Mouse (Mus musculus) erythroblast, embryonic 14.5 days (primary cell): Measurements from ENCODE around the gene Acyp2. TPM values are rescaled to one million over a fixed set of nuclear protein-coding genes. Genes with fewer than 3 reads are reported as not detected.

ENCODE experiments used
- H3K27me3 ChIP-seq: 2 replicates; pipeline ENCODE4 v1.6.1; 2012; ENCODE audit warnings: inconsistent platforms; ENCODE audit not compliant: control insufficient read depth
- H3K36me3 ChIP-seq: 2 replicates; pipeline ENCODE4 v1.6.1; 2012; ENCODE audit warnings: mild to moderate bottlenecking, inconsistent platforms; ENCODE audit not compliant: control insufficient read depth
- H3K4me1 ChIP-seq: 2 replicates; pipeline ENCODE4 v1.6.1; 2012; ENCODE audit warnings: inconsistent platforms; ENCODE audit not compliant: control insufficient read depth
- H3K4me3 ChIP-seq: replicated peaks from 2 replicates; pipeline ENCODE3; 2012; ENCODE audit warnings: moderate library complexity, mild to moderate bottlenecking, inconsistent platforms
- H3K9me3 ChIP-seq: 2 replicates; pipeline ENCODE4 v1.6.1; 2012; ENCODE audit warnings: low read length, inconsistent platforms, mixed read lengths; ENCODE audit not compliant: control insufficient read depth
- GATA1 ChIP-seq: IDR thresholded peaks from 2 replicates; pipeline ENCODE4 v1.6.1; 2012; ENCODE audit warnings: low read length, inconsistent platforms, mixed read lengths
- TAL1 ChIP-seq: IDR thresholded peaks from 3 replicates; pipeline ENCODE4 v1.6.1; 2012; ENCODE audit warnings: low read length, inconsistent platforms, mixed read lengths
- polyA plus RNA-seq: library from polyadenylated mRNA; stranded (reverse); fragments of >175 nt; gene quantifications from 2 replicates; pipeline ENCODE4 v1.2.3, GENCODE M21; 2012

The Acyp2 gene
- polyA plus RNA-seq, 1 experiment: 0.39 TPM

GRCm38 (mm10) chr11:30609247-30609646 lies 40.1 kb downstream of the Acyp2 start:
- Histone ChIP-seq H3K27me3 (no peaks in the 10 kb centered on the region), H3K4me3 (no peak overlapping the region), H3K4me1 (peaks cover 40% of the 10 kb centered on the region), H3K36me3 (no peaks in the 10 kb centered on the region), H3K9me3 (no peaks in the 10 kb centered on the region)
- no peak for TF ChIP-seq TAL1
- TF ChIP-seq GATA1: no peak

GRCm38 (mm10) chr11:30607587-30608518 lies 41.5 kb downstream of the Acyp2 start:
- no peaks in the 10 kb centered on the region for H3K9me3 ChIP-seq
- peaks cover 28% of the 10 kb centered on the region for H3K4me1 ChIP-seq
- H3K36me3 ChIP-seq: no peaks in the 10 kb centered on the region
- TF ChIP-seq GATA1 (no peak), TAL1 (no peak)
- no peaks in the 10 kb centered on the region for H3K27me3 ChIP-seq
- no peak overlapping the region for H3K4me3 ChIP-seq

GRCm38 (mm10) chr11:30597259-30597658 lies 52.1 kb downstream of the Acyp2 start:
- no peaks in the 10 kb centered on the region for H3K36me3 ChIP-seq
- no peak for TF ChIP-seq TAL1
- TF ChIP-seq GATA1: no peak

GRCm38 (mm10) chr11:30580008-30580407 lies 69.4 kb downstream of the Acyp2 start:
- no peak for TF ChIP-seq TAL1
- TF ChIP-seq GATA1: no peak
- Histone ChIP-seq H3K9me3 (peaks cover 8% of the 10 kb centered on the region), H3K4me3 (no peak overlapping the region), H3K36me3 (no peaks in the 10 kb centered on the region), H3K4me1 (no peaks in the 10 kb centered on the region), H3K27me3 (no peaks in the 10 kb centered on the region)

More at GRCm38 (mm10) chr11:30597259-30597658, 52.1 kb downstream of the Acyp2 start:
- H3K27me3 ChIP-seq: no peaks in the 10 kb centered on the region
- no peaks in the 10 kb centered on the region for H3K9me3 ChIP-seq
- no peak overlapping the region for H3K4me3 ChIP-seq
- no peaks in the 10 kb centered on the region for H3K4me1 ChIP-seq

GRCm38 (mm10) chr11:30578931-30579330 lies 70.5 kb downstream of the Acyp2 start:
- Histone ChIP-seq H3K9me3 (peaks cover 8% of the 10 kb centered on the region), H3K4me1 (no peaks in the 10 kb centered on the region), H3K4me3 (no peak overlapping the region), H3K36me3 (no peaks in the 10 kb centered on the region), H3K27me3 (no peaks in the 10 kb centered on the region)
- TF ChIP-seq TAL1: no peak
- no peak for TF ChIP-seq GATA1

DNA sequence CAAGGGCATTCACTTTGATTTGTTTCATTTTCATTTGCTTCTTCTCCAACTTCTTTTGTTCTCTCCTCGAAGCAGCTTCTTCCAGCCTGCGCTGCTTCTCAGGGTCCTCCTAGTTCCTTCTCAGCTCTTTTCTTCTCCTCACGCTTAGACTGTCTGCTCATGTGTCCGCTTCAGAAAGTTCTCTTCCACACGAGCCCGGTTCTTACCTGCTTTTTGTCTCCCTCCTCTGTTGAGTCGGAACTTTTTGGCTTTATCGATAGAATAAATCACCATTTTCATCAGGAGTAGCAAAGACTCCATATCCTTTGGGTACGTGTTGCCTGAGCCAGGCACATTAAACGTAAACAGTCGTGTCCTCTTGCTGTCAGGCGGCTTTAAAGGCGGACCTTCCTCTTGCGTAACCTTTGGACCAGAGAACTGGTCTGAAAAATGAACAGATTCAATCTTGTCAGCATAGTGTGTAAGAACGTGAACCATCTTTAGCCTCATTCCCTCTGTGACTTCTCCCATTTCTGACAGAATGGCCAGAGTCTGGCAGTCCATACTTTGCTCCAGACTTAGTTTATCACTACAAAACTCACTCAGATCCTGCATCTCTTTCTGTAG lies 76.5 kb downstream of the Acyp2 start:
- Histone ChIP-seq H3K4me3 (no peak overlapping the region), H3K36me3 (no peaks in the 10 kb centered on the region), H3K27me3 (no peaks in the 10 kb centered on the region), H3K4me1 (no peaks in the 10 kb centered on the region), H3K9me3 (peaks cover 2% of the 10 kb centered on the region)
- TF ChIP-seq GATA1: no peak
- TF ChIP-seq TAL1: no peak

DNA sequence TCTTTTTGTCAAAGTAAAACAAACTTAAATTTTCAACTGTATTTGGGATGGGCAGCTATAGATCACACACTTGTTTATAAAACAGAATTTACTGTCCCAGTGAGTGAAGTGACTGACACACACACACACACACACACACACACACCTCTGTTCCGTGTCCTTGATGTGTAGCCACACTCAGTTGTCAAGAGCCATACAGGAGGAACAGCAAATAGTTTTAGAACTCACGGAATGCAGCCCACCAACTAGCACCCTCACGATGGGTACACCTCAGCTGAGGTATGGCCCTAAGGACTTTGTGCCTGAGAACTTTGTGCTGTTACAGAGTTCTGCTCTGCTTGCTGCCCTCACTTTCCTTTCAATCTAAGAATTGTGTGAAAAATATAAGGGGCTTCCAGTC lies 78.8 kb downstream of the Acyp2 start:
- H3K4me1 ChIP-seq: no peaks in the 10 kb centered on the region
- H3K27me3 ChIP-seq: no peaks in the 10 kb centered on the region
- TF ChIP-seq TAL1 (no peak), GATA1 (no peak)
- H3K4me3 ChIP-seq: no peak overlapping the region
- H3K36me3 ChIP-seq: no peaks in the 10 kb centered on the region
- H3K9me3 ChIP-seq: no peaks in the 10 kb centered on the region

GRCm38 (mm10) chr11:30560215-30560614 lies 89.2 kb downstream of the Acyp2 start:
- Histone ChIP-seq H3K9me3 (no peaks in the 10 kb centered on the region), H3K4me1 (no peaks in the 10 kb centered on the region), H3K27me3 (no peaks in the 10 kb centered on the region), H3K4me3 (no peak overlapping the region), H3K36me3 (no peaks in the 10 kb centered on the region)
- no peak for TF ChIP-seq GATA1
- no peak for TF ChIP-seq TAL1

GRCm38 (mm10) chr11:30553408-30553807 lies 96.0 kb downstream of the Acyp2 start:
- H3K4me3 ChIP-seq: no peak overlapping the region
- H3K4me1 ChIP-seq: no peaks in the 10 kb centered on the region
- H3K9me3 ChIP-seq: no peaks in the 10 kb centered on the region
- H3K36me3 ChIP-seq: no peaks in the 10 kb centered on the region
- no peaks in the 10 kb centered on the region for H3K27me3 ChIP-seq
- TF ChIP-seq TAL1 (no peak), GATA1 (no peak)
